Mouse (Mus musculus): Measurements from ENCODE around the gene Ddx54.

GRCm38 (mm10) chr5:120631128-120631527, 18.6 kb downstream of the Ddx54 start:
- no peak for TF ChIP-seq CTCF (IDR thresholded peaks at IDR 0.05; ENCODE audit: low read depth)
- TF ChIP-seq EP300 (IDR thresholded peaks at IDR 0.05; ENCODE audit: low read depth) = no peak

Data from liver, embryonic 14.5 days (tissue).